Mouse (Mus musculus) adipocyte (in vitro differentiated cells): ENCODE results near the gene Tlr12.
"Not testable (repeated sequence)": the region's sequence is repeated elsewhere in the genome, so short reads cannot be mapped to it uniquely, and the experiment has no call there.

ENCODE experiments used
- DNase-seq: peaks from one replicate; pipeline ENCODE4 v3.0.0-alpha.2; 2016; ENCODE audit warnings: low spot score

Gene Tlr12

DNA sequence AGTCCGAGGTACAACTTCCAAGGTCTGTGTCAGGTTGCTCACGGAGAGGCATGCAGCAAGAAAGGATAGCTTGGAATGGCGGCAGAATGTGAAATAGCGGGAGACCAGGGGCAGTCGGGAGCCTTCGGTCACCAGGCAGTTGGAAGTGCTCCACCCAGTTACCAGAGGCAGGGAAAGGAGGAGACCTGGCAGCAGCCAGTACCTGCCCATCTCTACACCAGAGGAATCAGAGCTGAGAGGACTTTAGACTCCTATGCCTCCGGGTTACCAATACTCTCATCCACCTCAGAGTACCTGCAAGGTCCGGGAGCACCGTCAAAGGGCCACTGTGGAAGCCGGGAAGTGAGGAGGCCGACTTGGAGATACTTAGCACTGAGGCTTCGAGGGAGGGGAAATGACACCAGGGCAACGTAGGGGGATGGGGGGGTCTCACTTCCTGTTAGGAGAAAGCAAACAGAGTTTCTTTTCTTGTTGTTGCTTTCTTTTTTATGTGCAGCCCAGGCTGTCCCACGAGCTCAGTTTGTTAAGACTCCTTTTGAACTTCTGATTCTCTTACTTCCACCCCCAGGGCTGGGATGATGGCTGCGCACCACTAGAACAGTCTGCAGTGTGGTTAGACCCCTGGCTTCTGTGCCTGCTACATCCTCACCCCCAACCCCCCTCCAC lies at the start of gene Tlr12:
Gene Tlr12, minus strand, starts transcription at position 374 of the 666 bp plus-strand sequence.
- no peak for DNase-seq

DNA sequence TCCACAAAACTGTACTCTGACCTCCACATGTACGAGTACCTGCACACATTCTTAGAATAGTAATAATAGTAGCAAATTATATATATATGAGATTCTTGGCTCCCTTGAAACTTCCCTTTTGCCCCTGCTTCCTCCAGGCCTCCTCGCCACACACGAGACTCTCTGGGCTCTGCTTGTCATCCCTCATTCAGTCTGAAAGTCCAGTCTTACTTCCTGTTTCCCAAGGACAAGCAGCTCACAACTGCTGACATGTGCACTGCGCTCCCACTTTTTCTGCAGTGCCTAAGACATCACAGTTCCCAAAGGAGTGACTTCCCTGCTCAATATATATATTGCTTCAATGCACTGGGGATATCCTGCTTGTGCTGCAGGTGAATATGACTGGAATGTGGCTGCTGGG lies 48.8 kb upstream of the Tlr12 start:
- not testable (repeated sequence) for DNase-seq

DNA sequence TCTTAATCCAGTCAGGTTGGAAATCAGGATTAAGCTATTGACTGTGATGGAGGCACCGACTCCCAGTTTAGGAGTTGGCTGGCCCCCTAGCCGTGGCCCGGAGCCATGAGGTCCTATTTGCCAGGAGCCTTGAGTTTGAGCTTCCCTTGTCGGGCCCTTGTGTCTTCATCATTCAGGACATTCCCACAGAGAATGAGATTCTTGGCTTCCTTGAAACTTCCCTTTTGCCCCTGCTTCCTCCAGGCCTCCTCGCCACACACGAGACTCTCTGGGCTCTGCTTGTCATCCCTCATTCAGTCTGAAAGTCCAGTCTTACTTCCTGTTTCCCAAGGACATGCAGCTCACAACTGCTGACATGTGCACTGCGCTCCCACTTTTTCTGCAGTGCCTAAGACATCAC lies 47.9 kb upstream of the Tlr12 start:
- DNase-seq, result not testable (repeated sequence)

DNA sequence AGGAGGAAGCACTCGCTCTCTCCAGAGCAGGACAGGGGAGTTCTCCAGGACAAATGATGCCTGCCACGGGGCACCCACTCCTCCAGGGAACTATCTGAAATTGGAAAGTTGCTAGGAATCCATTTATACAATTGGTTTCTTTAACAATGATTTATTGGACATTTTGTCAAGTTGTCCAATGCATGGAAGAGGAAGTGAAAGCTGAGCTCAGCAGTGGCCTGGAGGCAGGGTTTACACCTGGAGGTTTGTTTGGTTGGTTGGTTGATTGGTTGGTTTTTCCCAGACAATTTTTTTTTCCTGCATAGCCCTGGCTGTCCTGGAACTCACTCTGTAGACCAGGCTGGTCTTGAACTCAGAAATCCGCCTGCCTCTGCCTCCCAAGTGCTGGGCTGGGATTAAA lies 45.6 kb upstream of the Tlr12 start:
- no peak for DNase-seq

DNA sequence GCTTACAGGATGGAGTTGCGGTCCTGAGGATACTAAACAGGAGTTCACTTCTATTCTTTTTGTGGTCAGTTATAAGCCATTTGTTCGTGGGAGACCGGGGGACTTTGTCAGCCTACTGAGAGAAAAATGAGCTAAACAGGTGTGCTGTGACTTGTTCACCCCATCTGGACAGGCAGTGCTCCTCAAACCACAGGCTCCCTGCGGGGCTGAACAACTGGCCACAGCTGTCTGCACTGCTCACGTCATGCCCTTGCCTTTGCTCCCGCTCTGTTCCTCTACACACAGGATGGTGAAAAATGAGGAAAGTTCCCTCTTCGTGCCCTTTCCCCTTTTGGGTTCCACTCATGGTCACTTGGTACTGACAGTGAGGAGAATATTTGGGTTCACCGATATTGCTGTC lies 42.6 kb upstream of the Tlr12 start:
- DNase-seq, result no peak

DNA sequence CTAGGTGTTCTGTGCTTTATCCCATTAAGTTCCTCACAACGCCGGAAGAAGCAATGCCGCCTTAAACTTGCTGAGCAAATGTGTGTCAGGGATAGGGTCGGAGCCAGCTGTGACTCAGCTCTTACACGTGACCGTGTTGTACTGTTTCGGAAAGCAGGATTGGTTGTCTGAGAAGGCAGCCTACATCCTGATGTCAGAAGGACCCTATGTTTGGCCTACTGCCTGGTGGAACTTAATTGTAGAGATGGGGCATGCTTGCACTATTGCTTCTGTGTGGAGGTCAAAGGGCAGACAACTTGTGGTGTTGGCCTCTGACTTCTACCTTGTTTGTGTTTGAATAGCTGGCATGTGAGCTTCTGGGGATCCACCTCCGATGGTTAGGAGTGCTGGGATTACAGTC lies 41.8 kb upstream of the Tlr12 start:
- DNase-seq, result no peak

DNA sequence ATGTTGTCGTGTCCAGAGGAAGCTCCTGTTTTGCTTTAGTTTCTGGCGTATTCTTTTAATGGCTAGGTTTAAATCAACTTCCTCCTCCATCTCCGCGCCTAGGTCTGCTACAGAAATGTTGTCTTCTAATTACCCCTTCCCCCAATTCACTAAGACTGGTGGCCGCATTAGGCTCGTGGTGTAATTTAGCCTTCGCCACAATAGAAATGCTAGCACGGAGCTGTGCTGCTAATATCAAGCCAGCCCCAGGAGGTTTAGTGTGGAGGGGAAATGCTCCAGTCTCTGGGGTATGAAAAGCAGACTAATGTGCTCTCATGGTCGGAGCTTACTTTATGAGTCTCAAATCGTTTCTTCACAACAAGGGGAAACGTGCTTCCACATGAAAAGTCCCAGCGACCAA lies 37.0 kb upstream of the Tlr12 start:
- DNase-seq, result no peak

DNA sequence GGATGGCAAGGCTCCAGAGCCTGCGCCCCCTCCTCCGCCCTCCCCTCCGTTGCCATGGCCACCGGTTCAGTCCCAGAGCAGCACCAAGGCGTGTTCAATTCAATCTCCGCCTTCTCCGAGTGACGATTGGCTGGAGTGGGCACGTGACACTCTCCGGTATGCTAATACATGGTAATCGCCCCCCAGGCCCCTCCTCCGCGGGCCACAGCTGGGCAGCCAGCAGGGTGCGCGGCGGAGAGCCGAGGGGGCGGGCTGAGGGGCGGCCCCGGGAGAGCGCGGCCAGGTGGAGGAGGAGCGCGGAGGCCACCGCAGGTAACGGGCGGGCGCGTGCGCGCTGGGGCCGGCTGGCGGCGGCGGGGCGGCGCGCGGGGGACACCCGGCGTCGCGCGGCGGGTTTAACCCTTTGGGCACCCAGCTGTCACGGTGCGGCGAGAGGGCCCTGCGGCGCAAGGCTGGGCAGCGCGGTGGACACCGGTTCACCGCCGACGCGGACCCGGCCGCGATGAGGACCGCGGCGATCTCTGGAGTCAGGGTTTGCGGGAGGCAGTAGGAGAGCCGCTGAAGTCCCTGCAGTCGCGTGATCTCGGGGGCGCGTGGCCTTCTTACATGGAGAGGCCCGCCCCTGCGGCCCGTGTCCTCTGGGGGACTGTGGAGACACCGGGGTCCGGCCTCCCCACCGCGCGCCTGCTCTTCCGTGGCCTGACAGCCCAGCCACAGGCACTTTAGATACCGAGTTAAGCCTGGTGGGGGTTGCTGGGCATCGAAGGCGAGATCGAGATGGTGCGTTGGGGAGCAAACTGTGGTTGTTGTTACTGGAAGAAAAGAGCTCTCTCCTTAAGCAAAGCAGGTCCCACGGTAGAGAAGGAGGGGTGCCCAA lies 36.3 kb upstream of the Tlr12 start, which contains the start of gene Phc2:
Gene Phc2, plus strand, starts transcription at position 198 of the 877 bp plus-strand sequence.
- no peak for DNase-seq

DNA sequence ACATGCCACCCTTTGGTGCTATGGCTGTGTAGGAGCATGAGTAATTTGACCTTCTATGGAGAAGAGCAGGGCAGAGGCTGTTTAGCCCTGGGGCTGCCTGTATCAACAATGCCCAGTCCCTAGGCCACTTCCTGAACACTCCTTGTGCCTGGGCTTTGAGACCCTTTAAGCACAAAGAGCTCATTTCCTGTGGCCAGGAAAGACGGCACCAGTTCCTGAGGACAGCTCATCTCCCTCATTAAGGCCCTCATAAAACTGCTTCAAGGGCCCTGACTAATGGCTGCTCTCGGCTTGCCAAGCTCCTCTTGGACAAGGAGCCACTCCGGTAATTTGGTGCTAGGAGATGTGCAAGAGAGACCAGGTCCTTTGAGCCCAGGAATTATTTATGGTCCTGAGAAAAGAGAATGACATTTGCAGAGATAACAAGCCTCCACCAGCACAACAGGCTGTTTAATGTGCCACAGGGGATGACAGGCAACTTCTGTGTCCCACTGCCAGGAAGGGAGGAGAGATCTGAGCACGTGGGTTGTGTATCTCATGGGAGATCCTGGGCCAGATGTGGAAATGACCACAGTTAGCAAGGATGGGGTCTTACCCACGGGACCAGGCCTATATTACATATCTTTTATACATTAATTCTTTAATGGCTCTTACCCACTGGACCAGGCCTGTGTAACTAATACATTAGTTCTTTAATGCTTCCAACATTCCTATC lies 34.3 kb upstream of the Tlr12 start:
- DNase-seq, result no peak

DNA sequence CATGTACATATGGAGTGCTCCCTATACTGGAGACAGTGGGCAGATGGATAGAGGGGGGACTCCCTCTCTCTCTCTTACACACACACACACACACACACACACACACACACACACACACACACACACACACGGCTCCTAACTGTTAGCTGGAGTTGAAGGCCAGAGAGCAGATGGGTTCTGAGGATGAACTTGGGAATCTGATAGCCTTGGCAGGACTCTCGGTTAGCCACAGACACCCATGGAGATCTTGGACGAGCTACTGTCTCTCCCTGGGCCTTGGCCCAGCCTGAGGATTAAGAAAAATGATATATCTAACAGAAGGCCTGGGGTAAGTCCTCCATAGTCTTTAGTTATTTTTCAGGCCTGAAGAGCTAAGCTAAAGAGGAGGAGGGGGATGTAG lies 33.1 kb upstream of the Tlr12 start:
- DNase-seq, result no peak

DNA sequence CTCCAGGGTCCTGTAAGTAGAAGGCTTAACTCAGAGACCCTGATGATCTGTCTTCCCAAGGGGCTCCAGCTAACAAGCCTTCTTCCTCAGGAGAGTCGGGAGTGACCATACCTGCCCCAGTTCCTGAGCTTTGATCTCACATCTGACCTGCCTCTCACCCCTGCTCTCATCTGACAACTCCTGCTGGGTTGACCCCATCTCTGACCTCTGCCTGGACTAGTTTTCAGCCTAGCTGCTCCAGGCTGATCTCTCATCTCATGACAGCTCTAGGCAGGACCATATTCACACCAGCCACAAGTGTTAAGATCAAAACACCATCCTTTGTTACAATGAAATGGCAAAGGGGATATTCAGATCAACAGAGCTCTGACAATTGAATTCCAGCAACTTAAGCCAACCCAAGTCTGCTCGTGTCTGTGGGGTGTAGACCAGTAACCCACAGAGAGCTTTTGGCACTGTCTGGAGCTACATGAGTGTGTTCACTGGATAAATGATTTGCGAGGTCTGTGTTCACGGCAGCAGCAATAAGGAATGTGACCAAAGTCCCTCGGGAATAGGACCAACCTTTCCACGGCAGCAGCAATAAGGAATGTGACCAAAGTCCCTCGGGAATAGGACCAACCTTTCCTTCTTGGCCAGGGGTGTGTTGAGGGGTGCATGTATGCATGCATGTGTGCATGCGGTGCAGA lies 30.3 kb upstream of the Tlr12 start:
- DNase-seq, result no peak

DNA sequence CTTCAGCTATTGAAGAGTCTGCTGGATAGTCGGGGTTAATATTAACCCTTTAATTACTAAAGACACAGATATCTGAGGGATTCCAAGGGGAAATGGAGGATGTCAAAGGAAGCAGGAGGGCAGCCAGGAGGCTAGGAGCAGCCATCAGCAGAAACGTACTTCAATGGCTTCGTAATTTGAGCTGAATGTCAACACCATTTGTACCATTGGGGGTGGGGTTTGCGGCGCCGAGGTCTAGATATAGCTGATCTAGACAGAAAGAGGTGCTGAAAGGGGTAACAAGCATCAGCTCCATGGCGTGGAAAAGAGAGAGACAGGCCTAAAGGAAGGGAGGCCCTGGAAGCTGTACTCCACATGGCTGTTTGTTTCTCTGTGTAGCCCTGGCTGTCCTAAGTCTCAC lies 28.3 kb upstream of the Tlr12 start:
- no peak for DNase-seq

DNA sequence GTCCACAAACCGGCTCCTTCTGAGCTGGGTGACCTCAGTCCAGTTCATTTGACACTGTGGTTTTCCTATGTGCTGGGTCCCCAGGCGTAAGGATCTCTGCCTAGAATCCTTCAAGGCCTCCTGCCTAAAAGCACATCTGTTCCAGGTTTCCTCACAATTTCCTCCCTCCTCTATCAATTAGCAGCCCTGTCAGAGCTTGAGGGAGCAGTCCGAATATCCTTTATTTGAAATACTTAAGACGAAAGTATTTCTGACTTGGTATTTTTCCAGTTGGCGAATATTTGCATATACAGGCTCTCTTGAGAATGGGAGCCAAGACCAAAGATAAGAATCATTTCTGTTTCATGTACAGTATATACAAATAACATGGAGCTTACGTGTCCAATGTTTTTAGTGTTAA lies 27.5 kb upstream of the Tlr12 start:
- DNase-seq, result no peak

DNA sequence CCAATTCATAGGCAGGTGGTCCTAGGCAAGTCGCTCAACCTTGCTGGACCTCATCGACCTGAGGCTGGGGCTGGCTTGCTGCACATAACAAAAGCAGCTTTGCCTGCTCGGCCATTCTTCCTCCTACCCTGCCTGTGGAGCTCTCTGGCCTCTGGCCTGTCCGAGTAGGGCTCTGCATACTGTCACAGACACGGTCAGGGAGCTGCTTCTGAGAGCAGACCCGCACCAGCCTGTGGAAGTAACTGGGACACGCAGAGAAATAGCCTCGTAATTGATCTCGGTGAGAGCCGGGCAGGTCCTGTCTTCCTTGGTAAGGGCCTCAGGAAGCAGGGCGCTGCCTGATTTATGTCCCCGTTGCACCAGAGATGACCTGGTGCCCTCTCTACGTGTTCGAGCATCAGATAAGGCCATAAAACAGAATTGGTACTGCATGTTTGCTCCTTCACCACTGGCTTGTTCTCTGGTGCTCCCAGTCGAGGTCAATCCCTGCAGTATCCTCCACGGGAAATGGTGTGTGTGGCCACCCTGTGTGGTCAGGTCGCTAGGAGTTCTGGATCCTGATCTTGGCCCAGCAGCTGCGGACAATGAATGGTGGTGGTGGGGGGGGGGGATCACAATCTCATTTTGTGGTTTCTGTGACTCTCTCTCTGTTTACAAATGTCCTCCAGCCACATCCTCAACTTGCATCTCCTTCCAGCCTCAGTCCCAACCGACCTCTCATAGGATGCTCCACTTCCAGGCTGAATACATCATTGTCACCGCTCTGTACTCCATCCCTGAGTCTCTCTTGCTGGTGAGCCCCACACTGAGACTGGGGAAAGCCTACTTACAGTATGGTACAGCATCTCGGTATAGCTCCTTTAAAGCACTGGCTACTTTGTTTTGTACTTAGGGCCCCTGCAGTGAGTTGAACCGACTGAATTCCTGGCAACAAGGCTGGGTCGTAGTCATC lies 23.6 kb upstream of the Tlr12 start:
- DNase-seq, result no peak

DNA sequence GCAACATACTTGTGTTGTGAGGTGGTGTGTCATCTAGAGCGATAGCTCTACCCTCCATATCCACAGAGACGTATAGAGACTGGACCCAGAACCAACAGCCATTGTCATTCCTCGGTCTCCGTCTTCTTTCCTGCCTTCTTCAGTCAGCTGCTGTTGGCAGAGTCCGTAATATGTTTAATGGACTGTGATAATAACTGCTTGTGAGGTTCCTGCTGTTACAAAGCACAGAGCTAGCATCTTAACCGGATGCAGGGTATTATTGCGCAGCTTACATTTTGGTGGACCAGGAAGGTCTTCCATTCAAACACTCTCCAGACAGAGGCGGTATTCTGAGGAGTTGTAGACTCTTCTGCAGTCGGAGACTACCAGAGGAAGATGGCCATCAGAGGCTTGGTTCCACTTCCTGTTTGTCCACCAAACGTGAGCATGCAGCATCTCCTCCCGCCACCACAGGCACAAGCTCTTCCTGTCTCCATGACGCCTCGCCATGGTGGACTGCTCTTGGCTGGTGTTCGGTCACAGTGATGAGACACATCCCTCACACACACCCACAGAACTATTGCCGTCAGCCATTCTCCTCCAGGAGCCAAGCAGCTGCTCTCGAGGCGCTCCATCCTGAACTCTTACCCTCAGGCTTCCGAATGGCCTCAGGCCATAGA lies 20.0 kb upstream of the Tlr12 start:
- no peak for DNase-seq

DNA sequence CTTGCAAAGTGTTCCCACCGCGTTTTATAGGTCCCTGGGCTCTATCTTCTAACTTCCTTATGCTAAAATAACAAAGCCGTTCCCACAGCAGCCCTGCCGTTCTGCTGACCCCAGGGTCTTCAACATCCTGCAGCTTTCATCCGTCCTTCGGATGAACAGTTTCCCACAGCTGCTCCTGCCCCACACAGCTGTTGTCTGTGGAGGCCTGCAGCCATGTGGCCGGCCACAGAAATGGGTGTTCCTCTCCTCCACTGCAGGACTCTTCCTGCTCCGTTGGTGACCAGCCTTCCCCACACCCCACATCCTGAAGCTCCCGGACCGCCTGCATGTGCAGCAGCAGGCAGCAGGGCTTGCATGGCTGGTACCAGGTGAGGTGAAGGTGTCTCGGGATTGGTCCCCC lies 18.8 kb upstream of the Tlr12 start:
- no peak for DNase-seq

DNA sequence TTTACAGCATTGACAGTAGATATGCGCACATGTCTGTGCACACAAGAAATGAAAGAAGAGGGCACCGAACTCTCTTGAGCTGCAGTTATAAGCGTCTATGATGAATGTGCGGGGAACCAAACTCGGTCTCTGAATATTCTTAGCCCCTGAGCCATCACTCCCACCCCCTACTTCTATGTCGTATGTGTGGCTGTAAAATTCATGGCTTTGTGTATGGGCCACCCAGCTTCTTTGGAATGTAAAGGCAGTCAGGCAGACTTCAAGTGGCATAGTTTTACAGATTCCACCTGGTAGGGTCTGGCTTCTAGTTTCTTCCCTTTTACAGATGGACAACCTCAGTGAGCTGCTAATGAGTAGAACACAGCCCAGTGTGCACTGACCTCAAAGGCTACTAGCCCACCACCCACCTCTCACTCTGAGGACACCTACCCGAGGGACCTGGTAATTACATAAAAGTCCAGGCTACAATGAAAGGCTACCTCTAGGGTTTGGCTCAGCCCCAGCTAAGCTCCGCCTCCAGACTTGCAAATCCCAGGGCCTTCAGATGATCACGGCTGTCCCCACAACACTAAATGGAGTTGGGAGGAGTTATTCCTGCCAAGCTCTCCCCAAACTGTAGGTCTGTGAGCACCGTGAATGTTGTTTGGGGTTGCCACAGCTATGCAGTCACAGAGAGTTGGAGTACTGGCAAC lies 17.6 kb upstream of the Tlr12 start:
- no peak for DNase-seq

DNA sequence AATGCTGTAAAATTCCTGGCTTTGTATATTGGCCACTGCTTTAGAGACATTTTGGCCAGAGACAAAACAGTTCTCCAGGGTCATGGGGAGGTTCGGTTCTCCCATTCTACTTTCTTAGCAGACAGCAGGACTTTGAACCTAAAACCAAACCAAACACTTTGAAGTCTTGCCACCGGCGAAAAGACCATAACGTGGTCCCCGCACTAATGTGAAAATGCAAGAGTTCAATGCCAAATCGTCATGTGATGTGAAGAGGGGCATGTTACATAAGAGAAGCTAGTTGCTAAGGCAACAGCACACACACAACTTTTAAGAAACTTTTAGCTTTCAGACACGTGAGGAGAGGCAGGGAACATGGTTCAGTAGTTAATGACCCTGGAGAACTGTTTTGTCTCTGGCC lies 17.0 kb upstream of the Tlr12 start:
- no peak for DNase-seq

DNA sequence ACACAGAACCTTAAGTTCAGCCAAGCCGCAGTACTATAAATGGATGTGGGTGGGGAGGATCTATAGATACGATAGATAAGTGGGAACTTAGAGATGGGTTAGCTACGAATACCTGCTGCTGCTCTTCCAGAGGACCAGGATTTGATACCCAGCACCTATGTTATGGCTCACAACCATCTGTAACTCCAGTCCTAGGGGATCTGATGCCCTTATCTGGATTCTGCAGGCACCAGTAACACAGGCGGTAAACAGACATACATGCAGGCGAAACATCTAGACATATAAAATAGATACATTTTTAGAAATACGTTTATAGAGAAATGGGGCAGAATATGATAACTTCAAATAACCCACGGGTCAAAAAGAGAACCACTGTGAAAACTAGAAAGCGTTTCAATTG lies 2.7 kb upstream of the Tlr12 start:
- no peak for DNase-seq

DNA sequence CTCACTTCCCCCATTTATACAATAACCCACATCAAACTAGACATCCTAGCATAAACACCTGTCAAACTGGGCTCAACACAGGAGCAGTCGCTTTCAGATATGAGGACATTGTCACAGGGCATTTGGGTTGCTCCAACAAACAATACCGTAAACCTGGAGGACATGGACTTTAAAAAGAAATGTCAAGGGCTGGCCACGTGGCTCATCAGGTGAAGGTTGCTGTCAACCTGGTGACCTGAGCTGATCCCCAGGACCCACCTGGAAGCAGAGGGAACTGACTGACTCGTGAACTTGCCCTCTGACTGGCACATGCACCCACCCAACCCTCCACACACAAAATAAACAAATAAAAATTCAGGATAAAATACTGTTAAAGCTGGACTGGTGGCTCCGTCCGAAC lies 2.2 kb upstream of the Tlr12 start:
- no peak for DNase-seq
